Mouse (Mus musculus): ENCODE data around the gene Pced1a.

The Pced1a gene

GRCm38 (mm10) chr2:130436769-130437168, 12.3 kb upstream of the Pced1a start:
- in situ Hi-C loops (cut with MboI, MseI): no loop called here

- in situ Hi-C loops (cut with MboI, MseI): no loop called here
Observed at GRCm38 (mm10) chr2:130433152-130433551, 8.7 kb upstream of the Pced1a start.

- in situ Hi-C loops (cut with MboI, MseI): no loop called here
Observed at GRCm38 (mm10) chr2:130432157-130432556, 7.7 kb upstream of the Pced1a start.

- in situ Hi-C loops (cut with MboI, MseI): no loop called here
Observed at GRCm38 (mm10) chr2:130430484-130430883, 6.0 kb upstream of the Pced1a start.

GRCm38 (mm10) chr2:130429851-130430250, 5.3 kb upstream of the Pced1a start:
- in situ Hi-C loops (cut with MboI, MseI): loop anchor here (10.0 kb wide), 1 partner anchor 255 kb away; the partner anchor contains the start of gene Snrpb

GRCm38 (mm10) chr2:130425112-130425511, 611 bp upstream of the Pced1a start:
- in situ Hi-C loops (cut with MboI, MseI): loop anchor here (10.0 kb wide), 1 partner anchor 250 kb away; the partner anchor contains the start of gene Snrpb

GRCm38 (mm10) chr2:130423397-130424125, 940 bp downstream of the Pced1a start:
- in situ Hi-C loops (cut with MboI, MseI): loop anchor here (5.0 to 10.0 kb wide), 2 partner anchors 141 to 249 kb away; partner anchors contain the start of genes Idh3b and Snrpb

- in situ Hi-C loops (cut with MboI, MseI): loop anchor here (5.0 to 10.0 kb wide), 2 partner anchors 140 to 247 kb away; partner anchors contain the start of genes Idh3b and Snrpb
Observed at GRCm38 (mm10) chr2:130421781-130422620, 2.5 kb downstream of the Pced1a start.

- in situ Hi-C loops (cut with MboI, MseI): no loop called here
Observed at GRCm38 (mm10) chr2:130414094-130414856, 10.2 kb downstream of the Pced1a start.

GRCm38 (mm10) chr2:130412775-130413174, 11.7 kb downstream of the Pced1a start:
- in situ Hi-C loops (cut with MboI, MseI): no loop called here

GRCm38 (mm10) chr2:130411558-130412495, 12.7 kb downstream of the Pced1a start:
- in situ Hi-C loops (cut with MboI, MseI): no loop called here

- in situ Hi-C loops (cut with MboI, MseI): no loop called here
Observed at GRCm38 (mm10) chr2:130408194-130408593, 16.3 kb downstream of the Pced1a start.

- in situ Hi-C loops (cut with MboI, MseI): no loop called here
Observed at GRCm38 (mm10) chr2:130406178-130406577, 18.3 kb downstream of the Pced1a start, which contains the start of gene Tmem239. Tmem239 (plus strand) TSS chr2:130406478.

GRCm38 (mm10) chr2:130404939-130405338, 19.6 kb downstream of the Pced1a start, which contains the start of the genes Gm28372 and 1700020A23Rik:
Gm28372 (plus strand) TSS chr2:130405239.
1700020A23Rik (plus strand) TSS chr2:130405259.
- in situ Hi-C loops (cut with MboI, MseI): no loop called here

GRCm38 (mm10) chr2:130401891-130402290, 22.6 kb downstream of the Pced1a start:
- in situ Hi-C loops (cut with MboI, MseI): no loop called here

GRCm38 (mm10) chr2:130400046-130400445, 24.5 kb downstream of the Pced1a start:
- in situ Hi-C loops (cut with MboI, MseI): no loop called here

GRCm38 (mm10) chr2:130398091-130398490, 26.4 kb downstream of the Pced1a start:
- in situ Hi-C loops (cut with MboI, MseI): no loop called here

GRCm38 (mm10) chr2:130397186-130397985, 27.1 kb downstream of the Pced1a start, which contains the start of gene Cpxm1:
Cpxm1 (minus strand) TSS chr2:130397574.
- in situ Hi-C loops (cut with MboI, MseI): no loop called here

- in situ Hi-C loops (cut with MboI, MseI): no loop called here
Observed at GRCm38 (mm10) chr2:130395696-130396095, 28.8 kb downstream of the Pced1a start.
